Mouse (Mus musculus) testis, adult 2 months (tissue): Measurements from ENCODE around the gene Akap5. TPM values are rescaled to one million over a fixed set of nuclear protein-coding genes. Genes with fewer than 3 reads are reported as not detected.
A peak's percentile ranks its signal among the peaks of the same experiment; 100 is the strongest.

Experiments used
- H3K27ac ChIP-seq: fragments of 200-500 bp; 2 replicates; pipeline ENCODE4 v1.5.1; 2012; ENCODE audit warnings: low read depth, low read length; ENCODE audit not compliant: control insufficient read depth, insufficient read depth
- H3K27me3 ChIP-seq: fragments of 200-500 bp; 2 replicates; pipeline ENCODE4 v1.6.1; 2012; ENCODE audit warnings: mild to moderate bottlenecking, low read length, moderate library complexity; ENCODE audit not compliant: control insufficient read depth, insufficient read depth
- H3K36me3 ChIP-seq: fragments of 200-500 bp; 2 replicates; pipeline ENCODE4 v1.6.1; 2012; ENCODE audit warnings: mild to moderate bottlenecking, low read length; ENCODE audit not compliant: control insufficient read depth, insufficient read depth
- H3K4me1 ChIP-seq: fragments of 200-500 bp; 2 replicates; pipeline ENCODE4 v1.6.1; 2012; ENCODE audit warnings: low read length; ENCODE audit not compliant: control insufficient read depth, insufficient read depth
- H3K4me3 ChIP-seq: fragments of 200-500 bp; 2 replicates; pipeline ENCODE4 v1.5.1; 2012; ENCODE audit warnings: low read depth, mild to moderate bottlenecking, low read length, moderate library complexity, mixed read lengths; ENCODE audit not compliant: control insufficient read depth
- CTCF ChIP-seq: fragments of 200-500 bp; IDR thresholded peaks from 2 replicates; pipeline ENCODE4 v1.5.1; 2012; ENCODE audit warnings: low read depth, mild to moderate bottlenecking, inconsistent platforms, low read length, moderate library complexity; ENCODE audit not compliant: control insufficient read depth, insufficient read depth, insufficient replicate concordance
- POLR2A ChIP-seq: fragments of 200-500 bp; IDR thresholded peaks from 2 replicates; pipeline ENCODE4 v1.6.1; 2012; ENCODE audit warnings: low read depth, mild to moderate bottlenecking, inconsistent platforms, low read length, moderate library complexity; ENCODE audit not compliant: control insufficient read depth
- polyA plus RNA-seq: library from polyadenylated mRNA; depleted of rRNA; stranded (reverse); fragments of >200 nt; gene quantifications from 2 replicates; pipeline ENCODE4 v1.2.3, GENCODE M21; 2012

Akap5 gene
- polyA plus RNA-seq, 1 experiment: 0.16 TPM

- H3K36me3 ChIP-seq: no peaks in the 10 kb centered on the region
- no peaks in the 10 kb centered on the region for H3K27me3 ChIP-seq
- H3K4me3 ChIP-seq: no peak overlapping the region
- H3K4me1 ChIP-seq: no peaks in the 10 kb centered on the region
- TF ChIP-seq POLR2A: no peak
- TF ChIP-seq CTCF: no peak
- no peak overlapping the region for H3K27ac ChIP-seq
Measured at GRCm38 (mm10) chr12:76311951-76312350, 12.7 kb upstream of the Akap5 start.

DNA sequence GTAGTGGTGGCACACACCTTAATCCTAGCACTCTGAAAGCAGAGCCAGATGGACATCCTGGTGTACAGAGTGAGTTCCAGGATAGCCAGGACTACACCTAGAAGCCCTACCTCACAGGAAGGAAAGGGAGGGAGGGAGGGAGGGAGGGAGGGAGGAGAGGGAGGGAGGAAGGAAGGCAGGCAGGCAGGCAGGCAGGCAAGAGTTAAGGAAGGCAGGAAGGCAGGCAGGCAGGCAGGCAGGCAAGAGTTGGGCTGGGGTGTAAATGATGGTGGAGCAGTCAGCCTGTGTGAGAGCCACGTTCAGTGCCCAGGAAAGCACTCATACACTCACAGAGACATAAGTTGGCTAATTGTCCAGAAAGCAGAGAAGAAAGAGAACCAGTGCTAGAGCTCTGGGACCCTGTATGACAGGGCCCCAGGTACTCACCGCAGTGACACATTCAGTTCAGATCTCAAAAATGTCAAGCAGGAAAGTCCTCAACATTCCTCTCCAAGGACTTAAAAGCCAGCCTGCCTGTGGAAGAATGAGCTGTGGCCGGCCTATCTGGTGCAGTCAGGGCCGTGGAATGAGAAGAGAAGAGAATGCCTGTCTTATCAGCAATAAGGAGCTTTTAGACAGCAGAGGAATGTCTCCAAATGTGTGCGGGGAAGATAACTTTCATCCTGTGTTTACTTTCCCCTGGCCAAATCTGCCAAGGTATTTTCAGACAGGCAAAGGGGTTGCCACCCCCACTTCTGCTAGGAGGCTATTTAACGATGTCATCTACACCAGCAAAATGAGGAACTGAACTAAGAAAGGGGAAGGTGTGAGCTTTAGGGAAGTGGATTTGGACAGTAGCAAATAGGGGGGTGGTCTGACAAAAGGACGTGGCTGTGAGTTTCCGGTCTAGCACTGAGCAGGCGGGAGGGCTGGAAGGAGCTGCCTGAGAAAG is 6.1 kb upstream of the Akap5 start:
- Histone ChIP-seq H3K27ac (no peak overlapping the region; the same call in 1 of the 2 replicates), H3K36me3 (no peaks in the 10 kb centered on the region)
- TF ChIP-seq POLR2A (no peak), CTCF (no peak)

DNA sequence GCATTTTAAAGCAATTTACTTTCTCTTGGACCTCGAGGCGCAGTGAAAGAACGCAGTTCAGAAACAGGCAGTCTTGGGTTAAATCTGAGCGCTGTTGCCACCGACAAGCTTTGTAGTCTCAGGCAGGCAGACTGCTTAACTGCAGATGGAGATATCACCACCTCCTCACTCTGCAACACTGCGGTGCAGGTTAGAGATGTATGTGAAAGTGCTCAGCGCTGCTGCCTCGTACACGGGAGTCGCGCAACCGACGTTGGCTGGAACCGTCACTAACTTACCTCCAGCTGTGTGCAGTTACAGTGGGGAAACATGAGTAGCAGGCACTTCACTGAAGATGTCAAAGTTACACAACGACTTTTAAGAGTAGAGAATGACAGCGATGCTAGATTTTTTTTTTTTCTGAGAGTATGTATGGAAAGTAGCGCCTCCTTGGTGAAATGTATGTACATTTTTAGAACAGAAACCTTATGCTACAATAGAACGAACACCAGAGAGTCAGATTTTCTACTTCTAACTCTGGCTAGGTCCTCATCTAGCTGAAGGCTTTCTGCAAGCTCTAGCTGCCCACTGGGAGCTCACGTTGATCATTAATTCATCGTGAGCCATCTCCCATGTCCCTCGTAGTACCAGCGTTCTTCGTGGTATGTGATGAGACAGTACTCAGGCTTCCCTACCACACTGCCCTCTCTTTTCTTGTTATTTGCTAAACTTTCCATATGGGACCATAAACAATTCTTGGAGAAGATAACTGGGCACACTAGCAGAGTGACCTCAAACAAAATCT is 1.9 kb downstream of the Akap5 start:
- no peak for TF ChIP-seq CTCF
- TF ChIP-seq POLR2A: no peak
- Histone ChIP-seq H3K4me1 (peaks cover 15% of the 10 kb centered on the region), H3K27ac (no peak overlapping the region), H3K27me3 (no peaks in the 10 kb centered on the region), H3K36me3 (no peaks in the 10 kb centered on the region), H3K4me3 (no peak overlapping the region)

More for the DNA sequence above, 6.1 kb upstream of the Akap5 start:
- no peaks in the 10 kb centered on the region for H3K27me3 ChIP-seq
- H3K4me3 ChIP-seq: no peak overlapping the region
- no peaks in the 10 kb centered on the region; the same call in 1 of the 2 replicates for H3K4me1 ChIP-seq

DNA sequence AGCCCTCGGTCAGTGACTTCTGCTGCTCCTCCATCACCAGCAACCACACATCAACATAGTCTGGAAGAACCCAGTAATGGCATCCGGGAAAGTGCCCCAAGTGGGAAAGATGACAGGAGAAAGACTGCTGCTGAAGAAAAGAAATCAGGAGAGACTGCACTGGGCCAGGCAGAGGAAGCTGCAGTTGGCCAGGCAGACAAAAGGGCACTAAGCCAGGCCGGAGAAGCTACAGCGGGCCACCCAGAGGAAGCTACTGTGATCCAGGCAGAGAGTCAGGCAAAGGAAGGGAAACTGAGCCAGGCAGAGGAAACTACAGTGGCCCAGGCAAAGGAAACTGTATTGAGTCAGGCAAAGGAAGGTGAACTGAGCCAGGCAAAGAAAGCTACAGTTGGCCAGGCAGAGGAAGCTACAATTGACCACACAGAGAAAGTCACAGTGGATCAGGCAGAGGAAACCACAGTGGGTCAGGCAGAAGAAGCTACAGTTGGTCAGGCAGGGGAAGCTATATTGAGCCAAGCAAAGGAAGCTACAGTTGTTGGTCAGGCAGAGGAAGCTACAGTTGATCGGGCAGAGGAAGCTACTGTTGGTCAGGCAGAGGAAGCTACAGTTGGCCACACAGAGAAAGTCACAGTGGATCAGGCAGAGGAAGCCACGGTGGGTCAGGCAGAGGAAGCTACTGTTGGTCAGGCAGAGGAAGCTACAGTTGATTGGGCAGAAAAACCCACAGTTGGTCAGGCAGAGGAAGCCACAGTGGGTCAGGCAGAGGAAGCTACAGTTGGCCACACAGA is 4.1 kb downstream of the Akap5 start:
- peaks cover 15% of the 10 kb centered on the region for H3K4me1 ChIP-seq
- peak overlapping the region; percentile 91 for H3K27ac ChIP-seq
- no peak for TF ChIP-seq POLR2A
- TF ChIP-seq CTCF: no peak
- H3K36me3 ChIP-seq: no peaks in the 10 kb centered on the region
- H3K27me3 ChIP-seq: no peaks in the 10 kb centered on the region
- H3K4me3 ChIP-seq: no peak overlapping the region

DNA sequence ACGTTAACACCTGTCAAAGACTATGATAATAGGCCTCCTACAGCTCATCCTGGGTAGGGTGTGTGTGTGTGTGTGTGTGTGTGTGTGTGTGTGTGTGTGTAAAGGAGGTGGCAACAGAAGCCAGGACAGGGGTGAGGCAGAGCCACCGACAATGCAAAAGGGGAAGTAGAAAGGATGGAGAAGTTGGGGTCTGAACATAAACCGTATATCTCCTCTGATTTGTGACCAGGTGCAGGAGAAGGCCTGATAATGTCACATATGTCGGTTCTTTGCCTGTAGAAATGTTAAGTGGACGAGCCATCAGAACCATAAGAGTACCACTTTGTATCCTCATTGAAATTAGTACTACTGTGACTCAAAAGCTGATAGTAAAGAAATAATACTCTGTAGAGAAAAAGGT is 9.0 kb downstream of the Akap5 start:
- TF ChIP-seq POLR2A (no peak), CTCF (no peak)
- H3K36me3 ChIP-seq: no peaks in the 10 kb centered on the region
- no peaks in the 10 kb centered on the region for H3K27me3 ChIP-seq
- H3K4me3 ChIP-seq: no peak overlapping the region
- H3K27ac ChIP-seq: no peak overlapping the region
- peaks cover 6% of the 10 kb centered on the region for H3K4me1 ChIP-seq

DNA sequence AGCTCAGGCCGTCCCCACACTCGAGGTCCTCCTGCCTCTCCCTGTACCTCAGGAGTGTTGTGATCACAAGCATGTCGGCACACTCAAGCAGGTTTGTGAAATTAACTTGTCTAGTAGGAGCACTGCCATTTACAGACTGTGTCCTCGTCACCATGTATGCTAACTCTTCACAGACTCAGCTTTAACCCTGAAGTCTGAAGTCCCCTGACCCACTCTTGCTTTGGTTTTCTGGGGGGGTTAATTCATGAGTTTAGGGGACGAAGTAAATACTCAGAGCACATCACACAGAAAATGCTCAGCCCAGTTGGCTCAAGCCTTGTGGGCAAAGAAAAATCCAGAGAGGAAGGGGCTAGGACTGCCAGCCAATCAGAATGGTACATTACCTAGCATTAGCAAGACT is 10.9 kb downstream of the Akap5 start:
- no peaks in the 10 kb centered on the region for H3K4me1 ChIP-seq
- no peaks in the 10 kb centered on the region for H3K36me3 ChIP-seq
- no peak overlapping the region for H3K27ac ChIP-seq
- TF ChIP-seq CTCF (no peak), POLR2A (no peak)
- no peaks in the 10 kb centered on the region for H3K27me3 ChIP-seq
- H3K4me3 ChIP-seq: no peak overlapping the region
